Mouse (Mus musculus) midbrain, embryonic 16.5 days (tissue): ENCODE results near the gene Bcl9l. TPM values are rescaled to one million over a fixed set of nuclear protein-coding genes. Genes with fewer than 3 reads are reported as not detected.
A peak's percentile ranks its signal among the peaks of the same experiment; 100 is the strongest.
"Not testable (repeated sequence)": the region's sequence is repeated elsewhere in the genome, so short reads cannot be mapped to it uniquely, and the experiment has no call there.

ENCODE experiments used
- ATAC-seq: fragments of 200-750 bp; cut with Nextera tagmentation; 2 replicates; pipeline ENCODE4 v1.8.0; 2017; ENCODE audit warnings: moderate TSS enrichment
- H3K27ac ChIP-seq: fragments of 300-500 bp; sonication (generic); 2 replicates; pipeline ENCODE4 v1.5.1; 2014; ENCODE audit warnings: mild to moderate bottlenecking, low read length, mixed read lengths
- H3K27me3 ChIP-seq: fragments of 300-500 bp; sonication (generic); 2 replicates; pipeline ENCODE4 v1.6.1; 2014; ENCODE audit warnings: low read depth, low read length, mixed read lengths; ENCODE audit not compliant: control insufficient read depth, insufficient read depth
- H3K36me3 ChIP-seq: fragments of 300-500 bp; sonication (generic); 2 replicates; pipeline ENCODE4 v1.6.1; 2014; ENCODE audit warnings: mild to moderate bottlenecking, low read length, moderate library complexity, mixed read lengths; ENCODE audit not compliant: control insufficient read depth, insufficient read depth
- H3K4me1 ChIP-seq: fragments of 300-500 bp; sonication (generic); 2 replicates; pipeline ENCODE4 v1.6.1; 2014; ENCODE audit warnings: mild to moderate bottlenecking, low read length, mixed read lengths; ENCODE audit not compliant: control insufficient read depth, insufficient read depth
- H3K4me2 ChIP-seq: fragments of 300-500 bp; sonication (generic); 2 replicates; pipeline ENCODE4 v1.6.1; 2014; ENCODE audit warnings: mild to moderate bottlenecking, low read length, mixed read lengths
- H3K4me3 ChIP-seq: fragments of 300-500 bp; sonication (generic); 2 replicates; pipeline ENCODE4 v1.5.1; 2014; ENCODE audit warnings: low read depth, mild to moderate bottlenecking, low read length, moderate library complexity, mixed read lengths
- H3K9ac ChIP-seq: fragments of 300-500 bp; sonication (generic); 2 replicates; pipeline ENCODE4 v1.6.1; 2014; ENCODE audit warnings: low read depth, low read length, mixed read lengths
- H3K9me3 ChIP-seq: fragments of 300-500 bp; sonication (generic); replicated peaks from 2 replicates; pipeline ENCODE4 v1.6.1; 2014; ENCODE audit warnings: mild to moderate bottlenecking, low read length, mixed read lengths; ENCODE audit not compliant: control insufficient read depth, poor library complexity, severe bottlenecking
- WGBS: fragments of 180-500 bp; shearing (Covaris S2); extraction: QIAGEN DNeasy Blood & Tissue Kit; methylation state at CpG from one replicate; pipeline ENCODE4 v1.1.7; 2014; 5-methylcytosine and 5-hydroxymethylcytosine counted together
- polyA plus RNA-seq: library from polyadenylated mRNA; unstranded; fragments of >200 nt; fragmentation: Nextera tagmentation; extraction: Ambion mirVana; gene quantifications from 2 replicates; pipeline ENCODE4 v1.2.1, GENCODE M21; 2015

Gene Bcl9l
- polyA plus RNA-seq: 10.7 and 10.8 TPM in 2 replicates

DNA sequence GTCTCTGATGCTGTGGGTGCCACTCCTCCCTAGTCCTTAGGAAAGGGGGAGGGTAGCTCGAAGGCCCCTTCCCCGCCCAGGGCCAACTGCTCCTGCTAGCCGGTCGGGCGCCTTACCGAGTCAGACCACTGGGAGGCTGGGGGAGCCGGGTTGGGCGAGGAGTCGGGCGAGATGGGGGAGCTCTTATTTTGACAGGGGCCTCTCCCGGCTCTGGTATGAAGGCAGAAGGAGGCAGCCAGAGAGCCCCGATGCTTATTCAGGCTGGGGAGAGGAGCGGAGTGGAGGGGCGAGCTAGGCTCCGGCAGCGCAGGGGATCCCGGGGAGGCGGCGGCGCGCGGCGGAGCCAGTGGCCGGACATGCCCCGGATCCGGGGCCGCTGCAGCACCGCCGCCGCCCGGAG is at the start of gene Bcl9l:
Gene Bcl9l, plus strand, starts transcription at position 274 of the 400 bp plus-strand sequence.
- H3K4me2 ChIP-seq: peak within 1 kb of the TSS; percentile 93
- H3K4me1 ChIP-seq: peaks cover 46% of the 10 kb centered on the region
- H3K4me3 ChIP-seq: peak within 1 kb of the TSS; percentile 92
- no peaks in the 10 kb centered on the region for H3K36me3 ChIP-seq
- peak; percentile 46 for ATAC-seq
- peak within 1 kb of the TSS; percentile 97 for H3K27ac ChIP-seq
- H3K9ac ChIP-seq: peak within 1 kb of the TSS; percentile 95
- H3K27me3 ChIP-seq: no peaks in the 10 kb centered on the region
- WGBS: 0% methylated on average over 14 of the region's 31 CpGs
- no peaks in the 10 kb centered on the region for H3K9me3 ChIP-seq

DNA sequence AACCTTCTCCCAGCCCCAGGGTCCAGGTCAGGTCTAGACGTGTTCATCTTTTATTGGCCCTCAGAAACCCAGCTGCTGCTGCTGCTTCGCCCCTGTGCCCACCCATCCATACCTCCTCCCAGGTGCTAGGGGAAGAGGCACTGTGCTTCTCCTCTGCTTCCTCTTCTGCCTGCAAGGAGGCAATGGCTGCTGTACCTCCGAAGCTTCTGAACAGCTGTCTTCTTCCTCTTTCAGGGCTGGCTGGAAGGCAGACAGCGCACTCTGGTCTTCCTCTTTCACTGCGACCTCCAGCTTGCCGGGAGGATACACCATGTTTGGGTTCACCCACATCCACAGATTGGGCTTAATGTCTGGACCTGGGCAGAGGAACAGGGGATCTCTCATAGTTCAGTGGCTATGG is 46.9 kb upstream of the Bcl9l start:
- Histone ChIP-seq H3K27me3 (no peaks in the 10 kb centered on the region), H3K9me3 (no peaks in the 10 kb centered on the region), H3K4me3 (no peak overlapping the region), H3K4me1 (no peaks in the 10 kb centered on the region), H3K9ac (no peak overlapping the region), H3K36me3 (no peaks in the 10 kb centered on the region), H3K27ac (no peak overlapping the region), H3K4me2 (no peak overlapping the region)
- no peak for ATAC-seq
- 87% methylated on average over 6 of the region's 6 CpGs for WGBS

DNA sequence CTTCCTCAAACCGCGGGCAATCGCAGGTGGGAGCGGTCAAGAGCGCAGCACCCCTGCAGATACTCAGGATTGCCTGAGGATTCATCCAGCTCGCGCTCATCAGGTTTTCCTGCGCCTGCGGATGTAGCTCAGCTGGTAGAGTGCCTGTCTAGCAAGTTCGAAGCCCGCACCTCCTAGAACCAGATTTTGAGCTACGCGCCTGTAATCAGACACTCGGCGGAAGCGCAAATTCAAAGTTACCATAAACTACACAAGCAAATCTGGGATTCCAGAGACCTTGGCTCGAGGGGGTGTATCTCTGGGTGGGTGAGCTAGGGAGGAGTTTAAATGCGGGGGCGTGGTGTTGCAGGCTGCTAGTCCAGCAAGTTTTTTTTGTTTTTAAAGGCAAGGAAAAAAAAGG is 41.7 kb upstream of the Bcl9l start, which contains the start of gene Foxr1:
Gene Foxr1, minus strand, starts transcription at position 176 of the 400 bp plus-strand sequence.
- H3K4me1 ChIP-seq: no peaks in the 10 kb centered on the region
- H3K27ac ChIP-seq: no peak within 1 kb of the TSS
- H3K4me2 ChIP-seq: no peak within 1 kb of the TSS
- WGBS: 84% methylated on average over 19 of the region's 19 CpGs
- no peak within 1 kb of the TSS for H3K4me3 ChIP-seq
- no peaks in the 10 kb centered on the region for H3K9me3 ChIP-seq
- no peak within 1 kb of the TSS for H3K9ac ChIP-seq
- no peak for ATAC-seq
- H3K27me3 ChIP-seq: no peaks in the 10 kb centered on the region
- H3K36me3 ChIP-seq: no peaks in the 10 kb centered on the region

- H3K4me1 ChIP-seq, ATAC-seq, H3K27ac ChIP-seq, H3K27me3 ChIP-seq, H3K4me3 ChIP-seq, H3K4me2 ChIP-seq, H3K9me3 ChIP-seq, H3K36me3 ChIP-seq, H3K9ac ChIP-seq: not testable (repeated sequence)
- whole genome bisulfite sequencing: 89% methylated on average over 7 of the region's 7 CpGs
Observed at GRCm38 (mm10) chr9:44444402-44445025, 38.1 kb upstream of the Bcl9l start.

DNA sequence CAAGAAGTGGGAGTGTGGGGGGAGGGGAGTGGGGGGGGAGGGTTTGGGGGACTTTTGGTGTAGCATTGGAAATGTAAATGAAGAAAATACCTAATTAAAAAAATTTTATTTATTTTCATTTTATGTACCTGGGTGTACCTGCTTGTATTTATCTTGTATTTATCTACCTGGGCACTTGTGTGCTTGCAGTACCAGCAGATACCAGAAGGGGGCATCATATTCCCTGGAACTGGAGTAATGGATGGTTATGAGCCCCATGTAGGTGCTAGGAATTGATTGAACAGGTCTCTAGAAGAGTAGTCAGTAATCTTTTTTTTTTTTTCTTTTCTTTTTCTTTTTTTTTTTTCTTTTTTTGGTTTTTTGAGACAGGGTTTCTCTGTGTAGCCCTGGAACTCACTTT is 32.2 kb upstream of the Bcl9l start:
- Histone ChIP-seq H3K9ac (no peak overlapping the region), H3K36me3 (no peaks in the 10 kb centered on the region), H3K27ac (no peak overlapping the region), H3K9me3 (no peaks in the 10 kb centered on the region), H3K4me2 (no peak overlapping the region), H3K4me1 (peaks cover 11% of the 10 kb centered on the region; the same call in 1 of the 2 replicates), H3K27me3 (no peaks in the 10 kb centered on the region), H3K4me3 (no peak overlapping the region)
- ATAC-seq: no peak

GRCm38 (mm10) chr9:44454132-44454890 is 28.3 kb upstream of the Bcl9l start:
- Histone ChIP-seq H3K4me1 (peaks cover 34% of the 10 kb centered on the region), H3K27ac (0 out of 2 replicates have a peak overlapping the region, but pooled peaks have one; percentile 22), H3K4me2 (no peak overlapping the region), H3K4me3 (no peak overlapping the region), H3K27me3 (no peaks in the 10 kb centered on the region), H3K36me3 (no peaks in the 10 kb centered on the region), H3K9me3 (no peaks in the 10 kb centered on the region), H3K9ac (0 out of 2 replicates have a peak overlapping the region, but pooled peaks have one; percentile 44)
- peak; percentile 72 for ATAC-seq
- 10% methylated on average over 14 of the region's 14 CpGs for WGBS

DNA sequence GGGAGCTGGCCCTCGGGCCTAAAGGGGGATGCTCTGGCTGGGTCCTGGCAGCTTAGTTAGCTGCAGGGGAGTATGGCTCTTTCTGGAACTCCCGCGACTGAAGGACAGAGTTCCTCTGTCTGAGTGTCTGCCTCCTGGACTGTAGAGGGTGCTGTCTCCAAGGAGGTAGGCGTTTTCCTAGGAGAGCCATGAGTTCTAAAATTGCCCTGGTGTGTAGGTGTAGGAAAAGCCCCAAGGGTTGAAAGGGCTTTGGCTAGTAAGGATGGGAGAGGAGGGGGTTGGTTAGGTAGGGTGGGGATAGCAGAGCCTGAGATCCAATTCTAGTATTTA is 27.8 kb upstream of the Bcl9l start, which contains the start of gene Upk2:
Gene Upk2, minus strand, starts transcription at position 86 of the 330 bp plus-strand sequence.
- H3K4me3 ChIP-seq: no peak within 1 kb of the TSS
- 0 out of 2 replicates have a peak within 1 kb of the TSS, but pooled peaks have one; percentile 22 for H3K27ac ChIP-seq
- no peaks in the 10 kb centered on the region for H3K27me3 ChIP-seq
- no peaks in the 10 kb centered on the region for H3K9me3 ChIP-seq
- no peak for ATAC-seq
- H3K36me3 ChIP-seq: no peaks in the 10 kb centered on the region
- H3K4me1 ChIP-seq: peaks cover 34% of the 10 kb centered on the region
- H3K4me2 ChIP-seq: no peak within 1 kb of the TSS
- H3K9ac ChIP-seq: 0 out of 2 replicates have a peak within 1 kb of the TSS, but pooled peaks have one; percentile 44
- WGBS: 18% methylated on average over 4 of the region's 4 CpGs

DNA sequence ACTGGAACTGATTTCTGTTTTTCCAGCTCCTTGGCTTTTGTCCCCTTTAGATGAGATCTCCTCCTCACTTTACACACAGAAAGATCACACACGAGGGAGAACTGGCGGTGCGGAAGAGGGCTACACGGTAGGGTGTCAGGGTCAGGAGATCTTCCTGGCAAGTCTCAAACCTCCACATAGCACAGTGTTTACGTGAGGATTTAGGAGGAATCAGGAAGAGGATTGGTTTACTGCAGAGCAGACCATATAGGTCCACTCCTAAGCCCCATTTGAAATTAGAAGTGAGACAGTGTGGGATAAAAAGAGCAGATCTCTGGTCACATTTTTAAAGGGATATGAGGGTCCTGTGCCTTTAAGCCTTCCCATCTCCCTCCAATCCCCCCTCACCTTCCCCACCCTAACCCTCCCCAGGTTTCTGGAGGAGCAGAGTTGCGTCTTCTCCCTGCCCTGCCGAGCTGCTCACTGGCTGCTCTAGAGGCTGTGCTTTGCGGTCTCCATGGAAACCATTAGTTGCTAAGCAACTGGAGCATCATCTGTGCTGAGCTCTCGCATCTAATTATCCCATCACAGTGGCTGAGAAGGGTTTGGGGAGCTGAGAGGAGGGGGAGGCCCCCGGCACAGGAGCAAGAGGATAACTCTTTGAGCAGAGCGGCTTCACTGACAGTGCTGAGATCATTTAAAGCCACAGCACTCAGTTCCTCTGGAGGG is 25.4 kb upstream of the Bcl9l start:
- no peaks in the 10 kb centered on the region for H3K36me3 ChIP-seq
- under 1% methylated on average over 11 of the region's 11 CpGs for WGBS
- peak overlapping the region; percentile 23 for H3K4me3 ChIP-seq
- ATAC-seq: peak; percentile 98
- H3K4me2 ChIP-seq: peak overlapping the region; percentile 54
- H3K9ac ChIP-seq: peak overlapping the region; percentile 45; the same call in 1 of the 2 replicates
- peak overlapping the region; percentile 95 for H3K27ac ChIP-seq
- no peaks in the 10 kb centered on the region for H3K27me3 ChIP-seq
- H3K9me3 ChIP-seq: no peaks in the 10 kb centered on the region
- H3K4me1 ChIP-seq: peaks cover 34% of the 10 kb centered on the region
